Mouse (Mus musculus) stomach, embryonic 14.5 days (tissue): ENCODE measurements at regions not wholly inside any gene's neighbourhood (a gene's known extent, or its start where the extent isn't known, plus 50 kb on each side); places are given as distances from the start of the nearest gene placed in this dataset.

Experiments used
- ATAC-seq: fragments of 200-750 bp; cut with Nextera tagmentation; 2 replicates; pipeline ENCODE4 v1.8.0; 2017; ENCODE audit warnings: low read depth, moderate TSS enrichment; ENCODE audit not compliant: insufficient number of reproducible peaks, insufficient read depth, low FRiP score
- H3K27ac ChIP-seq: fragments of 300-500 bp; sonication (generic); 2 replicates; pipeline ENCODE4 v1.5.1; 2014; ENCODE audit warnings: mild to moderate bottlenecking, low read length, moderate library complexity, mixed read lengths
- H3K27me3 ChIP-seq: fragments of 300-500 bp; sonication (generic); 2 replicates; pipeline ENCODE4 v1.6.1; 2014; ENCODE audit warnings: low read length, control low read depth, mixed read lengths; ENCODE audit not compliant: control insufficient read depth, insufficient read depth
- H3K36me3 ChIP-seq: fragments of 300-500 bp; sonication (generic); 2 replicates; pipeline ENCODE4 v1.6.1; 2014; ENCODE audit warnings: mild to moderate bottlenecking, control low read depth, low read length, moderate library complexity, mixed read lengths; ENCODE audit not compliant: control insufficient read depth, insufficient read depth
- H3K4me1 ChIP-seq: fragments of 300-500 bp; sonication (generic); 2 replicates; pipeline ENCODE4 v1.6.1; 2014; ENCODE audit warnings: low read length, control low read depth, mixed read lengths; ENCODE audit not compliant: control insufficient read depth, insufficient read depth
- H3K4me2 ChIP-seq: fragments of 300-500 bp; sonication (generic); replicated peaks from 2 replicates; pipeline ENCODE4 v1.6.1; 2014; ENCODE audit warnings: low read depth, low read length, control low read depth
- H3K4me3 ChIP-seq: fragments of 300-500 bp; sonication (generic); 2 replicates; pipeline ENCODE4 v1.5.1; 2014; ENCODE audit warnings: low read depth, low read length, control low read depth
- H3K9ac ChIP-seq: fragments of 300-500 bp; sonication (generic); replicated peaks from 2 replicates; pipeline ENCODE4 v1.6.1; 2014; ENCODE audit warnings: low read depth, mild to moderate bottlenecking, control low read depth, low read length, moderate library complexity, mixed read lengths
- H3K9me3 ChIP-seq: fragments of 300-500 bp; sonication (generic); 2 replicates; pipeline ENCODE4 v1.6.1; 2016; ENCODE audit warnings: low read depth, low read length, control low read depth; ENCODE audit not compliant: control insufficient read depth
- WGBS: fragments of 180-500 bp; shearing (Covaris S2); extraction: QIAGEN DNeasy Blood & Tissue Kit; methylation state at CpG from one replicate; pipeline ENCODE4 v1.1.7; 2014; 5-methylcytosine and 5-hydroxymethylcytosine counted together

DNA sequence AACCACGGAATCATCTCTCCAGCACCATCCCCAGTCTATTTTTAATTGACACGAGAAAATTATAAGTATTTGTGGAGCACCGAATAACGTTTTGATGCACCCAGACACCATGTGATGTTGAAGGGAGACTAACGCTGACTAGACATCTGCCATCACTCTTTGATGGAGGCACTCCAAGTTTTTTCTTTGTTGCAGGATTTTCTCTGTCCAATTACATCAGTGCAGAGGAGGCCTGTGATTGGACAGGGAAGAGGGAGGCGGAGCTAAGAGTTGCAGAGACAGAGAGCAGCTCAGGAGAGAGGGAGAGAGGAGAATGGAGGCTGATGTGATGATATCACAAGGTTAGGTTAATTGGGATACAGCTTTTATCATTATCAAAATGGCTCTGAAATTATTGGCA is 105.6 kb upstream of the Ctnnb1 start:
- Histone ChIP-seq H3K9me3 (no peaks in the 10 kb centered on the region), H3K4me2 (no peak overlapping the region), H3K27ac (no peak overlapping the region), H3K9ac (no peak overlapping the region), H3K4me1 (no peaks in the 10 kb centered on the region), H3K36me3 (no peaks in the 10 kb centered on the region), H3K4me3 (no peak overlapping the region), H3K27me3 (no peaks in the 10 kb centered on the region)
- no peak for ATAC-seq
- 73% methylated on average over 6 of the region's 6 CpGs for WGBS

DNA sequence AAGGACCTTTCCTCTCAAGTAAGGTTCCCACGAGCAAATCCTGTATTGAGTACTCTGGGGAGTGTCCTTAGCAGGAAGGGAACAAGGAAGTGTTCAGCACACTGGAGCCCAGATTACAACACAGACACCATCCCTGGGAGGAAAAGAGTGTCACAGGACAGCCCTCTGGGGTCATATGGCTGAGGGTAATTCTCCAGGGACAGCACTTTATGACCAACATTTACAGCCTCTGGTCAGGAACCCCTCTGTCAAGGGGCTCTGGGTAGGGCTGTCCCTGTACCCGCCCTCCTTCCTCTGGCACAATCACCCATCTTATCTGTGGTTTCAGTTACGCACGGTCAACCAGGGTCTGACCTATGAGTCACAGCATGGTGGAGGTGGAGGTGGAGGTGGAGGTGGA is 102.8 kb upstream of the Ctnnb1 start:
- WGBS = 52% methylated on average over 4 of the region's 4 CpGs
- peak; percentile 68; the same call in 1 of the 2 replicates for ATAC-seq

DNA sequence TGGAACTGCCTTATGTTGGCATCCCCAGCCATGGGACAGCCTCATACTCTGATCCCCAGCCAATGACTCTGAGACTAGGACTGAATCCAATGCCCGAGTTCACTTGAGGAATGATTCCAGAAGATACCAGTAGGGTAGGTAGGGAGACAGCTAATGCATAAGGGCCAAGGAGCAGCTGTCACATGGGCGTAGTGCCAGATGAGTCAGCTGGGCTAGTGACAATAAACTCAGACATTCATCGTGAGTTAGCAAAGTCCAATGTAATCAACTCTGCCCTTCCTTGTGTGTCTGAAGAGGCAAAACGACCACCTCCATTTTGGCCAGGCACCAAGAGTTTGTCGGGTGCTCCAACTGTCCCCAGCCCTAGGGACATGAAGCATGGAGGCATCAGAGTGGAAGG is 98.5 kb upstream of the Ctnnb1 start:
- H3K4me3 ChIP-seq = no peak overlapping the region
- no peak overlapping the region for H3K27ac ChIP-seq
- 42% methylated on average over 5 of the region's 5 CpGs for WGBS
- H3K4me1 ChIP-seq = 0 out of 2 replicates have a peak, but pooled peaks cover 3% of the 10 kb centered on the region
- no peaks in the 10 kb centered on the region for H3K9me3 ChIP-seq
- no peaks in the 10 kb centered on the region for H3K27me3 ChIP-seq
- H3K4me2 ChIP-seq = no peak overlapping the region
- H3K36me3 ChIP-seq = no peaks in the 10 kb centered on the region
- no peak for ATAC-seq
- H3K9ac ChIP-seq = no peak overlapping the region

More for the DNA sequence above, 102.8 kb upstream of the Ctnnb1 start:
- H3K27me3 ChIP-seq = no peaks in the 10 kb centered on the region
- H3K9me3 ChIP-seq = no peaks in the 10 kb centered on the region
- no peak overlapping the region for H3K4me2 ChIP-seq
- no peak overlapping the region for H3K27ac ChIP-seq
- no peak overlapping the region for H3K9ac ChIP-seq
- H3K4me3 ChIP-seq = no peak overlapping the region
- 0 out of 2 replicates have a peak, but pooled peaks cover 3% of the 10 kb centered on the region for H3K4me1 ChIP-seq
- no peaks in the 10 kb centered on the region for H3K36me3 ChIP-seq

DNA sequence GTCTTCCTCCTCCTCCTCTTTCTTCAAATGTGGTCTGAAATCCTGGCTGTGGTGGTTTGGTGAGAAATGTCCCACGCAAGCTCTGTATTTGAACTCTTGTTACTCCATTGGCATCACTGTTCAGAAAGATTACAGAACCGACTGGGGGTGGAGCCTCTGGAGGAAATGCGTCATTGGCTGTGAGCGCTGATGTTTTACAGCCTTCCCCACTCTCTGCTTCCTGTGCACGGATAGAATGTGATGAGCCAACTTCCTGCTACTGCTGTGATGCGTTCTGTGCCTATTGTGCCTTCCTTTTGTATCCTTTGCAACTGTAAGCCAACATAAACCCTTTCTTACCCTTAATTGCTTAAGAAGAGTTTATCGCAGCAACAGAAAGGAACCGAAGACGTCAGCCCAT is 94.8 kb upstream of the Ctnnb1 start:
- 85% methylated on average over 9 of the region's 9 CpGs for WGBS
- Histone ChIP-seq H3K4me2 (no peak overlapping the region), H3K27ac (no peak overlapping the region), H3K36me3 (no peaks in the 10 kb centered on the region), H3K9ac (no peak overlapping the region), H3K27me3 (no peaks in the 10 kb centered on the region), H3K4me3 (no peak overlapping the region), H3K9me3 (no peaks in the 10 kb centered on the region), H3K4me1 (0 out of 2 replicates have a peak, but pooled peaks cover 3% of the 10 kb centered on the region)
- no peak for ATAC-seq

DNA sequence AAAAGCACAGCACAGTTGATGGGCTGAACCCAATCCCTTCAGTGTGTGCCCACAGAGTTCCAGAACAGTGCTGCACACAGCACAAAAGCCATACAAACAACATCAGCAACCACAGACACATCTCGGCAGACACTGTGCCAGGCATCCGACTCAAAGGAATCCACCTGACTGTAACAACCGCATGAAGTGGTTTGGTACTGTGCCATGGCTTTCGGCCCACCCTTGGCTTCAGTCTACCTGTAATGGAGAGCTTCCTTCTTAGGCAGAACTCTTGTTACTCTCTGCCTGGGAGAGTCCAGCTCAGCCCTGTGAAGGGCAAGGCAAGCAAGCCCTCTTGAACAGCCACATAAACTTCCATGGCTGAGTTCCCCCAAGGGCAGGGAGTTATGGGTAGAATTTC is 93.4 kb upstream of the Ctnnb1 start:
- H3K4me2 ChIP-seq = no peak overlapping the region
- H3K27ac ChIP-seq = no peak overlapping the region
- H3K27me3 ChIP-seq = no peaks in the 10 kb centered on the region
- no peak overlapping the region for H3K9ac ChIP-seq
- no peaks in the 10 kb centered on the region for H3K9me3 ChIP-seq
- no peaks in the 10 kb centered on the region for H3K36me3 ChIP-seq
- no peak for ATAC-seq
- no peak overlapping the region for H3K4me3 ChIP-seq
- H3K4me1 ChIP-seq = 0 out of 2 replicates have a peak, but pooled peaks cover under 1% of the 10 kb centered on the region
- 91% methylated on average over 4 of the region's 4 CpGs for WGBS

DNA sequence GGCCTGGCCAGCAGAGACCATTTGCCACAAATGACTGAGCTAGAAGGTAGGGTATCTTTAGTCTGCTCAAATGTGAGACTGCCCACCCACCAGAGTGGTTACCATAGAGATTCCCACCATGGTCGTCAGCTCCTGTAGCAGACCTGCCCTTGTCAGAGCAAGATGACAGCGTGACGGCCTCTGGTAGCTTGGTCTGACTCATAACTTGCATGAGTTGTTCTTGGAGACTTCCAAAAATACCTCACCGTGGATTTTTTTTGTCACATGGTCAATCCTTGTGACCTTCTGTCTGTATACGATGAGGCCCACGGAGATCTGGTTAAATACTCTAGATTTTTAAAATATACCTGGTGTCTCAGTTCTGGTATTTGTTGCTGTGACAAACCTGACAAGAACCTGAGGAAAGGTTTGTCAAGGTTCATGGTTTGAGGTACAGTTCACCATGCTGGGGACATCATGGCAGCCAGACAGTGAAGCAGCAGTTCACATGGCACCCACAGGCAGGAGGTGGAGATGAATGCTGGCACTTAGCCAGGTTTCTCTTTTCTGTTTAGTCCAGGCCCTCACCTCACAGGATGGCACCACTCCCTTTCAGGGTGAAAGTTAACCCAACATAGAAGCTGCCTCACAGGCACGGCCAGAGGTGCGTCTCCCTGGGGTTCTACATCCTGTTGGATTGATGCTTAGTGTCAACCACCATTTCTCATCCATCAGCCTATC is 91.4 kb upstream of the Ctnnb1 start:
- 90% methylated on average over 8 of the region's 8 CpGs for WGBS

DNA sequence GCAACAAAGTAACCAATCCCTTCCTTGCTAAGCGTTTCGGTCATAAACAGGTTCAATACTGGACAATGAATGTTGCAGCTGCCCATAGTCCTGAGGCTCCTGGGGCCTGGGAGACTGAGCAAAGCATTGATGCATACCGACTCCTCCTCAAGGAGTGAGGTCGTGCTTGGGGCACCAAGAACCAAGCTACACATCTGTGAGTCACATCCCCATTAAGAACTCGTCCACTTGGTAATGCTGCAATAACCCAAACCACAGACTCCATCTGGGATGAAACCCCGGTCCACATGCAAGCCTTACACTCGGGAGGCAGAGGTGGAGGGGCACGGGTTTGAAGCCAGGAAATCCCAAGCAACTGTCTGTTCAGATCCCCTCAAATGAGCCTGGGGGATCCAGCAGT is 85.3 kb upstream of the Ctnnb1 start:
- no peak overlapping the region for H3K27ac ChIP-seq
- ATAC-seq = no peak
- WGBS = 73% methylated on average over 8 of the region's 8 CpGs

More for the DNA sequence above, 91.4 kb upstream of the Ctnnb1 start:
- H3K9ac ChIP-seq = no peak overlapping the region
- H3K4me1 ChIP-seq = no peaks in the 10 kb centered on the region
- H3K27ac ChIP-seq = no peak overlapping the region
- H3K27me3 ChIP-seq = no peaks in the 10 kb centered on the region
- no peak for ATAC-seq
- no peak overlapping the region for H3K4me2 ChIP-seq
- H3K36me3 ChIP-seq = no peaks in the 10 kb centered on the region
- H3K9me3 ChIP-seq = no peaks in the 10 kb centered on the region
- H3K4me3 ChIP-seq = no peak overlapping the region

DNA sequence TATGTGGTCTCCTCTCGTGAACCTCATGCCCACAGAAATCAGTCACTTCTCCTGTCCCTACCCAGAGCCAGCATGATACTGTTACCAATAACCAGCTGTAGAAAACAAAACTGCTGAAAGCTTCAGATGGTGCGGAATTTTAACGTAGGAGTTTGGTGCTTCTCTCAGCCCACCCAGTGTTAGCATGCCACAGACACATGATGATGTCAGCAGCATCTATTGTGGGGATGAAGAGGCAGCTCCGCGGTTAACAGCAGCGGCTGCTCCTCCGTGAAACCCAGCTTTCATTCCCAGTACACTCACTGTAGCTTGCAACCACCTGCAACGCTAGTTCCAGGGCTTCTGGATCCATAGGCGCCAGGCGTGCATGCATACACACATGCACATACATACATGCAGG is 83.5 kb upstream of the Ctnnb1 start:
- no peak for ATAC-seq
- no peak overlapping the region for H3K9ac ChIP-seq

More for the DNA sequence above, 85.3 kb upstream of the Ctnnb1 start:
- Histone ChIP-seq H3K4me2 (no peak overlapping the region), H3K9ac (no peak overlapping the region), H3K4me3 (no peak overlapping the region), H3K9me3 (no peaks in the 10 kb centered on the region), H3K27me3 (no peaks in the 10 kb centered on the region), H3K36me3 (no peaks in the 10 kb centered on the region), H3K4me1 (no peaks in the 10 kb centered on the region)

DNA sequence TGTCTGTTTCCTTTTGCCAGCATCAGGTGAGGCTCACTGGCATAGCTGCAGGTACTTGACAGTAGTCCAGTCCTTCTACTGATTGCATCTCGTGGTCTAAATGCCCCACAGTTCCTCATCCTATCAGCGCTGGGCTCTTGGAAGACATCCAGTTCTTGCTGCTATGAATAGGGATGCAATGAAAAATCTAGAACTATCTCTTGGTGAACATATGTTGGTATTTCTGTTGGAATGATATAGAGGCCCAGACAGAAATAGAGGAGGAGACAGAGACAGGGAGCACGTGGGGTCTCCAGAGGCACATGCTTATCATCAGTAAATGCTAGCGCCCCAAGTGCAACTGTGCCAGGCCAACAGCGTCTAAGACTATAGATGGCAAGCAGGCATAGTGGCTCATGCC is 81.4 kb upstream of the Ctnnb1 start:
- no peak overlapping the region for H3K27ac ChIP-seq
- H3K4me3 ChIP-seq = no peak overlapping the region
- no peaks in the 10 kb centered on the region for H3K36me3 ChIP-seq
- no peaks in the 10 kb centered on the region for H3K9me3 ChIP-seq
- 85% methylated on average over 5 of the region's 5 CpGs for whole genome bisulfite sequencing
- no peak overlapping the region for H3K9ac ChIP-seq
- 0 out of 2 replicates have a peak, but pooled peaks cover 3% of the 10 kb centered on the region for H3K4me1 ChIP-seq
- H3K27me3 ChIP-seq = no peaks in the 10 kb centered on the region
- H3K4me2 ChIP-seq = no peak overlapping the region
- ATAC-seq = no peak

More for the DNA sequence above, 83.5 kb upstream of the Ctnnb1 start:
- H3K27me3 ChIP-seq = no peaks in the 10 kb centered on the region
- 0 out of 2 replicates have a peak, but pooled peaks cover 3% of the 10 kb centered on the region for H3K4me1 ChIP-seq
- no peak overlapping the region for H3K27ac ChIP-seq
- H3K9me3 ChIP-seq = no peaks in the 10 kb centered on the region
- no peak overlapping the region for H3K4me3 ChIP-seq
- 85% methylated on average over 10 of the region's 10 CpGs for WGBS
- no peak overlapping the region for H3K4me2 ChIP-seq
- no peaks in the 10 kb centered on the region for H3K36me3 ChIP-seq
